Mouse (Mus musculus) spleen, postnatal 4 days (tissue): ENCODE measurements around the gene Hpn.

Experiments used
- DNase-seq, 2 experiments: peaks; one replicate each; pipeline ENCODE4 v3.0.0; 2022; ENCODE audit warnings: low spot score in 2 of 2

Gene Hpn

DNA sequence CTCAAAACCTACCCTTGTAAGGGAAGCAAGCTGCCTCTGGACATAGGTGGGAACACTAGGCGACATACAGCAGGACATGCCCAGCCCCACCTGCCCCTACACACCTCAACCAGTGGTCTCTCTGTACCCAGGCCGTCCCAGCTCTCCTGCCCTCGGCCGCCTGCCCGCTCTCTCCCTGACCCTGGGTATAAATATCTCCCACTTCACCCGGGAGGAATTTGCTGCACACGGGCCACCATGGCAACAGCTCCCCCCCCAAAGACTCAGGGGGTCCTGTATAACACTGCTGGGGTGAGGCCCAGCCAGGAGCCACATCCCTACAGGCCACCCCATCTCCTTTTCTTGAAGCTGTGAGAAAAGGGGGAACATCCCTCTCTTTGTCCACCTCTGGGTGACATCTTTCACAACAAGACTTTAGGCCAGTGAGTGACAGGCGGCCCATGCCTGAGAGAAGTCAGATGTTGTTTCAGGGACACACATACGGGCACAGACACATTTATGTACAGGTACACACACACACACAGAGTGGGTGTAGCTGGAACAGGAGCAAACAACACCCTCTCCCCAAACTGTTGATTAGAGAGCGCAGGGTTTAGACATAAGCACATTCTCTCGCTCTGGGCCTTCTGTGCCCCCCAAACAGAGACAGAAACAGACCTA is 60.3 kb downstream of the Hpn start:
- no peak for DNase-seq

- no peak for DNase-seq
Measured at GRCm38 (mm10) chr7:31053882-31054447, 61.1 kb downstream of the Hpn start.

GRCm38 (mm10) chr7:31052636-31053434 is 62.3 kb downstream of the Hpn start:
- no peak for DNase-seq

DNA sequence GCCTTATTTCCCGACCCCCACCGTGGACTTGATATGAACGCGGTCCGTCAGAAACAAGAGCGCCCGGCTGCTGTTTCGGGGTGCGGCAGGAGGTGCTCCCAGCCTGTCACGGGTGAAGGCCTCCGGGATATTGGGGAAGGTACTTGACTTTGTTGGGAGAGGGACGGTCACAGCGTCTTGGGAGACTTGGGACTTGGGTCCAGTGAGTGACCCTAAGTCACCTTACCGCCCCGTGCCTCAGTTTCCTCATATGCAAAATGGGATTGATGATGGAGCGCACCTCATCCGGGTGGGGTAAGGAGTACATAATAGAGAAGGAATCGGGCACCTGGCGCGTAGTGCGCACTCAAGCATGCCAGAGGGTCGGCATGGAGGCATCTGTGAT is 62.8 kb downstream of the Hpn start:
- DNase-seq, result no peak

GRCm38 (mm10) chr7:31051321-31052021 is 63.6 kb downstream of the Hpn start, which contains the start of gene Fxyd7:
Gene Fxyd7 (minus strand): TSS chr7:31051467.
- DNase-seq, result no peak

- no peak for DNase-seq
Measured at GRCm38 (mm10) chr7:31050921-31051320, 64.2 kb downstream of the Hpn start.

DNA sequence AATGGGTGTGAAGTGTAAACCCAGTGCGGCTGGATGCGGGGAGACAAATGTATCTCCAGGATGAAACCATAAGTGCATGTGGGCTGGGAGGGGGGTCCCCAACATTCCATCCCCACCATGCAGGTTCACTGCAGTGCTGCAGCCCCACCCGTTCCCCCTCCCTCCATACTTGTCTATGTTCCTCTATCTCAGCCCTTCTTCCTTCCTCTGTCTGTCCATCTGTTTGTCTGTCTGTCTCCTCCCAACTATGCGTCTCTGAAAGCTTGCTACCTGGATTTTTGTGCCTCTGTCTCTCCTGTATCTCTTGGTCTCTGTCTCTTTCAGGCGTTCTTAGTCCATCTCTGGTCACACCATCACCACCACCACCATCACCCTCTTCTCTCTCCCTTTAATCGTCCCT is 64.6 kb downstream of the Hpn start:
- DNase-seq, result no peak

- DNase-seq, result no peak
Measured at GRCm38 (mm10) chr7:31049846-31050281, 65.2 kb downstream of the Hpn start.

GRCm38 (mm10) chr7:31049135-31049845 is 65.8 kb downstream of the Hpn start:
- no peak for DNase-seq
